ENCODE assay signal across 8 mouse cellular contexts in genomic region chr14:120295355-120296220, GRCm38 (mm10). TPM values are rescaled to one million over a fixed set of nuclear protein-coding genes. Genes with fewer than 3 reads are reported as not detected.
DNase-seq lines count a peak whose midpoint lies in the region; ATAC-seq and TF ChIP-seq lines count a peak whose summit lies in the region.

No protein-coding gene starts in this region.

- no peaks in the 10 kb centered on the region for H3K4me1 ChIP-seq in forebrain, postnatal 0 days (ENCODE audit: insufficient read depth)
- peaks cover 12% of the 10 kb centered on the region for H3K4me1 ChIP-seq in forebrain, embryonic 16.5 days (replicated peaks; ENCODE audit: control insufficient read depth, insufficient read depth, low read length)
- peaks cover 48% of the 10 kb centered on the region for H3K4me1 ChIP-seq in neural tube, embryonic 13.5 days (replicated peaks)
- H3K4me1 ChIP-seq in neural tube, embryonic 15.5 days, result peaks cover 33% of the 10 kb centered on the region
- peaks cover 85% of the 10 kb centered on the region for H3K4me1 ChIP-seq in heart, postnatal 0 days (ENCODE audit: control insufficient read depth, insufficient read depth)
- H3K4me1 ChIP-seq in stomach, embryonic 15.5 days, result peaks cover 67% of the 10 kb centered on the region

- no peak for TF ChIP-seq CTCF in forebrain, postnatal 0 days (IDR thresholded peaks at IDR 0.05; ENCODE audit: low read depth)
- no peak for TF ChIP-seq CTCF in heart, postnatal 0 days (IDR thresholded peaks at IDR 0.05; ENCODE audit: low read depth)

- TF ChIP-seq EP300 in heart, postnatal 0 days (IDR thresholded peaks at IDR 0.05; ENCODE audit: low read depth), result no peak

- ATAC-seq in forebrain, postnatal 0 days, result no peak
- no peak for ATAC-seq in forebrain, embryonic 16.5 days
- ATAC-seq in neural tube, embryonic 13.5 days (ENCODE audit: low read depth), result no peak
- no peak for ATAC-seq in neural tube, embryonic 15.5 days (ENCODE audit: low FRiP score)
- no peak for ATAC-seq in heart, postnatal 0 days (ENCODE audit: insufficient read depth, low read depth)
- ATAC-seq in stomach, embryonic 15.5 days (ENCODE audit: insufficient read depth, low FRiP score, low read depth), result no peak

- no peaks in the 10 kb centered on the region for H3K36me3 ChIP-seq in forebrain, postnatal 0 days (ENCODE audit: insufficient read depth)
- H3K36me3 ChIP-seq in forebrain, embryonic 16.5 days (ENCODE audit: control insufficient read depth, insufficient read depth), result no peaks in the 10 kb centered on the region
- no peaks in the 10 kb centered on the region for H3K36me3 ChIP-seq in neural tube, embryonic 13.5 days
- no peaks in the 10 kb centered on the region for H3K36me3 ChIP-seq in neural tube, embryonic 15.5 days
- peaks cover 11% of the 10 kb centered on the region; the same call in 1 of the 2 replicates for H3K36me3 ChIP-seq in heart, postnatal 0 days (replicated peaks; ENCODE audit: control insufficient read depth, insufficient read depth, low read length)
- H3K36me3 ChIP-seq in stomach, embryonic 15.5 days, result no peaks in the 10 kb centered on the region

- H3K4me2 ChIP-seq in forebrain, postnatal 0 days (ENCODE audit: low read depth), result no peak overlapping the region
- H3K4me2 ChIP-seq in forebrain, embryonic 16.5 days (ENCODE audit: low read length), result no peak overlapping the region
- H3K4me2 ChIP-seq in neural tube, embryonic 13.5 days, result no peak overlapping the region
- H3K4me2 ChIP-seq in neural tube, embryonic 15.5 days, result no peak overlapping the region
- H3K4me2 ChIP-seq in heart, postnatal 0 days (ENCODE audit: low read depth, low read length), result peak overlapping the region; percentile 35
- peak overlapping the region; percentile 28; the same call in 1 of the 2 replicates for H3K4me2 ChIP-seq in stomach, embryonic 15.5 days

- no peaks in the 10 kb centered on the region for H3K9me3 ChIP-seq in forebrain, postnatal 0 days (ENCODE audit: low read length)
- H3K9me3 ChIP-seq in forebrain, embryonic 16.5 days (ENCODE audit: control insufficient read depth, low read length), result no peaks in the 10 kb centered on the region
- no peaks in the 10 kb centered on the region for H3K9me3 ChIP-seq in neural tube, embryonic 13.5 days
- no peaks in the 10 kb centered on the region for H3K9me3 ChIP-seq in neural tube, embryonic 15.5 days (replicated peaks)
- no peaks in the 10 kb centered on the region for H3K9me3 ChIP-seq in heart, postnatal 0 days (replicated peaks; ENCODE audit: control insufficient read depth, low read length)
- no peaks in the 10 kb centered on the region for H3K9me3 ChIP-seq in stomach, embryonic 15.5 days

- 74% methylated on average over 13 of the region's 13 CpGs for WGBS in forebrain, postnatal 0 days
- WGBS in forebrain, embryonic 16.5 days, result 79% methylated on average over 13 of the region's 13 CpGs
- 79% methylated on average over 13 of the region's 13 CpGs for WGBS in neural tube, embryonic 13.5 days
- WGBS in neural tube, embryonic 15.5 days, result 82% methylated on average over 13 of the region's 13 CpGs
- 62% methylated on average over 13 of the region's 13 CpGs for WGBS in heart, postnatal 0 days
- WGBS in stomach, embryonic 15.5 days, result 84% methylated on average over 13 of the region's 13 CpGs

- DNase-seq in forebrain, postnatal 0 days, result no peak
- no peak for DNase-seq in heart, postnatal 0 days (ENCODE audit: low spot score)
- DNase-seq in spleen, adult 12 weeks (ENCODE audit: low spot score), result no peak
- no peak for DNase-seq in urinary bladder, postnatal 14 days (ENCODE audit: low spot score)

- no peak overlapping the region for H3K4me3 ChIP-seq in forebrain, postnatal 0 days (ENCODE audit: low read depth, low read length)
- H3K4me3 ChIP-seq in forebrain, embryonic 16.5 days (replicated peaks; ENCODE audit: low read length), result no peak overlapping the region
- H3K4me3 ChIP-seq in neural tube, embryonic 13.5 days, result no peak overlapping the region
- H3K4me3 ChIP-seq in neural tube, embryonic 15.5 days (replicated peaks), result no peak overlapping the region
- no peak overlapping the region for H3K4me3 ChIP-seq in heart, postnatal 0 days (ENCODE audit: low read depth, low read length)
- H3K4me3 ChIP-seq in stomach, embryonic 15.5 days (replicated peaks), result no peak overlapping the region

- H3K9ac ChIP-seq in forebrain, postnatal 0 days, result no peak overlapping the region
- no peak overlapping the region for H3K9ac ChIP-seq in forebrain, embryonic 16.5 days (replicated peaks; ENCODE audit: low read depth, low read length)
- H3K9ac ChIP-seq in neural tube, embryonic 13.5 days, result no peak overlapping the region
- no peak overlapping the region for H3K9ac ChIP-seq in neural tube, embryonic 15.5 days (replicated peaks)
- no peak overlapping the region; the same call in 1 of the 2 replicates for H3K9ac ChIP-seq in heart, postnatal 0 days (replicated peaks; ENCODE audit: low read depth, low read length)
- H3K9ac ChIP-seq in stomach, embryonic 15.5 days, result no peak overlapping the region

- H3K27ac ChIP-seq in forebrain, postnatal 0 days (ENCODE audit: low read depth, low read length), result 0 out of 2 replicates have a peak overlapping the region, but pooled peaks have one; percentile 5
- no peak overlapping the region for H3K27ac ChIP-seq in forebrain, embryonic 16.5 days (ENCODE audit: low read length)
- H3K27ac ChIP-seq in neural tube, embryonic 13.5 days (replicated peaks), result peak overlapping the region; percentile 15; the same call in 1 of the 2 replicates
- no peak overlapping the region; the same call in 1 of the 2 replicates for H3K27ac ChIP-seq in neural tube, embryonic 15.5 days (replicated peaks)
- H3K27ac ChIP-seq in heart, postnatal 0 days (ENCODE audit: low read depth), result peak overlapping the region; percentile 93
- H3K27ac ChIP-seq in stomach, embryonic 15.5 days, result peak overlapping the region; percentile 51

- no peaks in the 10 kb centered on the region for H3K27me3 ChIP-seq in forebrain, postnatal 0 days (ENCODE audit: insufficient read depth, low read length)
- no peaks in the 10 kb centered on the region for H3K27me3 ChIP-seq in forebrain, embryonic 16.5 days (replicated peaks; ENCODE audit: control insufficient read depth, insufficient read depth, low read length)
- no peaks in the 10 kb centered on the region for H3K27me3 ChIP-seq in neural tube, embryonic 13.5 days
- no peaks in the 10 kb centered on the region for H3K27me3 ChIP-seq in neural tube, embryonic 15.5 days (replicated peaks)
- no peaks in the 10 kb centered on the region for H3K27me3 ChIP-seq in heart, postnatal 0 days (ENCODE audit: control insufficient read depth, insufficient read depth, low read length)
- no peaks in the 10 kb centered on the region for H3K27me3 ChIP-seq in stomach, embryonic 15.5 days (replicated peaks)

RNA-seq across cellular contexts. Expression of gene Mbnl2, which starts 20.1 kb away (rescaled TPM):
- total RNA-seq in forebrain, postnatal 0 days (2014; rRNA removed), result 38.9 and 58.6 TPM in 2 replicates
- 17.1 and 23.9 TPM in 2 replicates for polyA plus RNA-seq in forebrain, postnatal 0 days (2015; fragmentation: Nextera tagmentation; extraction: Ambion mirVana)
- polyA plus RNA-seq in forebrain, embryonic 16.5 days (2015; fragmentation: Nextera tagmentation; extraction: Ambion mirVana), result 23.1 and 26.8 TPM in 2 replicates
- polyA plus RNA-seq in neural tube, embryonic 13.5 days (2015; fragmentation: Nextera tagmentation; extraction: Ambion mirVana), result 39.2 and 39.4 TPM in 2 replicates
- polyA plus RNA-seq in neural tube, embryonic 15.5 days (2015; fragmentation: Nextera tagmentation; extraction: Ambion mirVana), result 28.9 and 43.6 TPM in 2 replicates
- 288 and 337 TPM in 2 replicates for total RNA-seq in heart, postnatal 0 days (2014; rRNA removed; ENCODE audit: low replicate concordance)
- polyA plus RNA-seq in heart, postnatal 0 days (2015; fragmentation: Nextera tagmentation; extraction: Ambion mirVana), result 136 and 137 TPM in 2 replicates
- polyA plus RNA-seq in stomach, embryonic 15.5 days (2015; fragmentation: Nextera tagmentation; extraction: Ambion mirVana), result 109 and 116 TPM in 2 replicates

Comparison
In these comparisons a context has a peak if more than half of its experiments do, and no peak if none do; other contexts are left out.
1. H3K27ac ChIP-seq: peak in forebrain, postnatal 0 days (single experiment), neural tube, embryonic 13.5 days (single experiment), heart, postnatal 0 days (single experiment) and stomach, embryonic 15.5 days (single experiment); none in forebrain, embryonic 16.5 days (single experiment) and neural tube, embryonic 15.5 days (single experiment).
2. H3K4me2 ChIP-seq: peak in heart, postnatal 0 days (single experiment) and stomach, embryonic 15.5 days (single experiment); none in forebrain, postnatal 0 days (single experiment), forebrain, embryonic 16.5 days (single experiment), neural tube, embryonic 13.5 days (single experiment) and neural tube, embryonic 15.5 days (single experiment).